Mouse (Mus musculus) brain, adult 2 months (tissue): ENCODE measurements at regions not wholly inside any gene's neighbourhood (a gene's known extent, or its start where the extent isn't known, plus 50 kb on each side); places are given as distances from the start of the nearest gene placed in this dataset.
A peak's percentile ranks its signal among the peaks of the same experiment; 100 is the strongest.
"Not testable (repeated sequence)": the region's sequence is repeated elsewhere in the genome, so short reads cannot be mapped to it uniquely, and the experiment has no call there.

Experiments used
- DNase-seq: peaks from one replicate; pipeline ENCODE4 v3.0.0; 2011; ENCODE audit warnings: low read depth, low spot score

DNA sequence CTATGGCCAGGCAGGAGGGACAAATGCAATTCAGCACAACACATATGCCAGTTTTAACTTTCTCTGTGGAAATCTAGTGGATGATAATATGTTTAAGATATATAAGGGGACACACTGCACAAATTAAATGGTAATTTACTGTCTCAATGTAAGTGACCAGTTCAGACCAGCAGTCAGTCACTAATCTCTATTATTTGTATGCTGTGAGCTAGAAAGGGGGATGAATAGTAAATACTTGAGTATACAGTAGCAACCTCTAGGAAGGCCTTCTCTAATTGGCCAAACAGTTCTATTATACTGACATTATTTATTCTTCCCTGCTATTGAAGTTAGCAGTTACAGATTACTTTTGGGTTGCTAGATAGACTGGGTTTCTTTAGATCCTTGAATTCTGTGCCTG is 391.2 kb downstream of the Fign start:
- DNase-seq, result no peak

DNA sequence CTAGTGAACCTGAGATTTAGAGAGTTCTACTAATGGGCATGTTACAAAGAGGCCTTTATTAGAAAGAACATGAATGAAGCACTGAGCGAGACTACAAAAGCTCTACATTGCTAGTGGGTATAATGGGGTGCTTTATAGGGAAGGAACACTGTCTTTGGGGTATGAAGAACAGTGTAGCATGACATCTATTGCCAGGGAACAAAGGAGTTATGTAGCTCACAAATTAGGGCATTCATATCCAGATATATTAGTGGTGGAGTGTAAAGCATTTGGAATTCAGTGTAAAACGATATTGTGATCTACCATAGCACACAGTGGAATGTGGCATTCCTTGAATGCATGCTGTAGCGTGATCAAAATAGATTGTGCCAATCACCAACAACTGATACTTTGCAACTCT is 391.7 kb downstream of the Fign start:
- peak; percentile 56 for DNase-seq

DNA sequence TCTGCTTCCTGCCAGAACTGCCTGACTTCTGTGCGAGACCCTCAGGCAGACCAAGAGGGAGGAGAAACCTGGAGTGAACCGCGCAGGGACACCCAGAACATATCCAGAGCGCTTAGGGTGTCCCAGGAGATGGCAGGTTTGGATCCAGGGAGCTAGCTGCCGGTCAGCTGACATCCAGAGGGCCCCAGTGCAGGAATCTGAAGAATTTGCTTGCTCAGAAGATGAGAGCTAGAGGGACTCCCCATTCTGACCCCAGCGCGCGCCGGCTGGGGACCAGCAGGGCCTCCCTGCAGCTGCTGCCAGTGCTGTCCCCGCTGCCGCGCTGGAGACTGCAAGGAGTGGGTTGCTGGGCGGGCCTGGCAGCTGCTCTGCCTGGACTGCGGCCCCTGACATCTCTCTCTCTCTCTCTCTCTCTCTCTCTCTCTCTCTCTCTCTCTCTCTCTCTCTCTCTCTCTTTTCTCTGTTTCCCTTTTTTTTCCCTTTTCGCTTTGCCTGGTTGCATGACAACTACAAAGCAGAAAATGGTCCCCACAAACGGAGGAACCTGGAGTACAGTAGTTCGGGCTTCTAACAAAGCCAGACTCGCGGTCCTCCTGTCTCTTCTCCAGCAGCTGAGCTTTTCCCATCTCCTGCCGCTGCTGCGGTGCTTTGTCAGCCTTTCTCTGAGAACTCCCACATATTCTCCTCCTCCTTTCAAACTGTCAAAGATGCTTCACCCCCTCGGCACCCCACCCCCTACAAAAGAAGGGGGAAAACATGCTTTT is 395.3 kb downstream of the Fign start:
- peak; percentile 69 for DNase-seq

DNA sequence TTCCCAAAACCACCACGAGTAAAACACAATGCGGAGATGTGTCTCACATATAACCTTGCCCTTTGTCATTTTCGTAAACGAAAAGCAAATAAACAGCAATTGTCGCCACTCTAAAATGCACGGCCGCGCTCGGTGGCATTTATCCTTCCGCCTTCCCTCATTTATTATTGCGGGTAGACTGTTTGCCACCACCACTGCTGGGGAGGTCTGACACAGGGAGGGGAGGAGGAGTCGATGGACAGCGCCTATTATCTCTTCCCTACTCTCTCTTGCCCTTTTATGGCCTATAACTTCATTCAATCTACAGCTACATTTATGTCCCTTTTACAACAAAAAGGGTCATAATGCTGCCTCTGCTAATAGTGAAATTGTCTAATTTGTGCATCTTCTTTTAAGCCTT is 396.0 kb downstream of the Fign start:
- peak; percentile 4 for DNase-seq

DNA sequence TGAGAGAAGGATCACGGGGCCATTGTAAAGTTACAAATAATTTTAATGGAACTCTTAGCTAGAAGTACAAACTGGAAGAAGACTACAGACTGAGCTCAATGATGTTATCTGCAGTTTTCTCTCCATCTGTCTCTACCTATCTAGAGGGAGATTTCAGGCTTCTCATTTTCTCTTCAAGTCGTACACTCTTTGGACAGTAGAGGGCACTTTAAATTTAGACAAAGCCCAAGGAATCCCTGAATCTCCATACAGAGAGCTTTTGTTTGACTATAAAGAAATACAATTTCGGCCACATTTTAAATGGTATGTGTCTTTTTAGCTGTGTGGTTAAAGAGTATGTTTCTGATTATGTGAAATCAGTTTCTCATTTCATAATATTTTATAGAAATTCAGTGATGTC is 397.6 kb downstream of the Fign start:
- DNase-seq, result peak; percentile 71

DNA sequence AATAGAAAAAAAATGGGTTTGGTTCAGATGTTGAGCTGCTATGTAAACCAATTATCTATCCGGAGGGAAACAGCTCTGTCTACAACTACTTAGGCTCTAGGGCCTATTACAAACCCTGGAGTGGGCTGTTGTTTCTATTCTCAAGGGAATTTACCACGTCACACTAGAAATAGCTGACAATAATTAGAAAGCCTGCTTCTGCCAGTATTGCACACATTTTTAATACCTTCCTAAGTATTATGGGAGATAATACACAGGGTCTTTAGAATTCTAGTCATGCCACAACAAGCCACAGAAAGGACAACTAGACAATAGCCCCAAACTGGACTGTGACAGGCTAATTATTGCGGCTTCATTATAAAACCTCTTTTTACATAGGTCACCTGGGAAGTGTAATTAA is 428.1 kb downstream of the Fign start:
- no peak for DNase-seq

DNA sequence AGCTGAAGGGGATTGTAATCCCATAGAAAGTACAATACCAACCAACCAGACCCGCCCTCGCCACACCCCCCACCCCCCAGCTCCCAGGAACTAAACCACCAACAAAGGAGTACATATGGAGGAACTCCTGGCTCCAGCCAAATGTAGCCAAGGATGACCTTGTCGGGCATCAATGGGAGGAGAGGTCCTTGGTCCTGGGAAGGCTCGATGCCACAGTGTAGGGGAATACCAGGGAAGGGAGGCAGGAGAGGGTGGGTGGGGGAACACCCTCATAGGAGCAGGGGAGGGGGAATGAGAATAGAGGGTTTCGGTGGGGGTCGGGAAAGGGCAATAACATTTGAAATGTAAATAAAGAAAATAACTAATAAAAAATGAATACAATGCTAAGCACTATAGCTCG is 429.1 kb downstream of the Fign start:
- DNase-seq, result no peak

DNA sequence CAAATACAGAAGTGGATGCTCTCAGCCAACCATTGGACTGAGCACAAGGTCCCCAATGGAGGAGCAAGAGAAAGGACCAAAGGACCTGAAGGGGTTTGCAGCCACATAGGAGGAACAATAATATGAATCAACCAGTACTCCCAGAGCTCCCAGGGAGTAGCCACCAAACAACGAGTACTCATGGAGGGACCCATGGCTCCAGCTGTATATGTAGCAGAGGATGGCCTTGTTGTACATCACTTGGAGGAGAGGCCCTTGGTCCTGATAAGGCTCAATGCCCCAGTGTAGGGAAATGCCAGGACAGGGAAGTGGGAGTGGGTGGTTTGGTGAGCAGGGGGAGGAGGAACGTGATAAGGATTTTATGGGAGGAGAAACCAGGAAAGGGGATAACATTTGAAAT is 437.9 kb downstream of the Fign start:
- not testable (repeated sequence) for DNase-seq
